Mouse (Mus musculus): ENCODE measurements around the gene C730034F03Rik. TPM values are rescaled to one million over a fixed set of nuclear protein-coding genes. Genes with fewer than 3 reads are reported as not detected.

C730034F03Rik gene
- polyA plus RNA-seq, 1 experiment = 2.2 TPM

- H3K27ac ChIP-seq (ENCODE audit: control insufficient read depth, insufficient read depth, low read length) = no peak overlapping the region
- DNase-seq = no peak
- H3K4me1 ChIP-seq (replicated peaks; ENCODE audit: control insufficient read depth, insufficient read depth, low read length) = no peaks in the 10 kb centered on the region
- TF ChIP-seq CTCF (IDR thresholded peaks at IDR 0.05; ENCODE audit: borderline replicate concordance, control insufficient read depth, extremely low read depth, insufficient read depth, low read length, poor library complexity) = no peak
- TF ChIP-seq POLR2A (IDR thresholded peaks at IDR 0.05; ENCODE audit: control insufficient read depth, extremely low read depth, insufficient read depth, low read length, poor library complexity) = no peak
- 94% methylated on average over 9 of the region's 9 CpGs for WGBS
- H3K27me3 ChIP-seq (ENCODE audit: control insufficient read depth, insufficient read depth, low read length) = no peaks in the 10 kb centered on the region
- H3K36me3 ChIP-seq (ENCODE audit: control insufficient read depth, insufficient read depth, low read length) = peaks cover 11% of the 10 kb centered on the region
- H3K4me3 ChIP-seq (ENCODE audit: control insufficient read depth, insufficient read depth, low read length) = no peak overlapping the region
Observed at GRCm38 (mm10) chr15:89421938-89422337, 7.5 kb upstream of the C730034F03Rik start.

- no peak for DNase-seq
- 96% methylated on average over 8 of the region's 8 CpGs for WGBS
- peaks cover 8% of the 10 kb centered on the region for H3K4me1 ChIP-seq (replicated peaks; ENCODE audit: control insufficient read depth, insufficient read depth, low read length)
- peaks cover 11% of the 10 kb centered on the region for H3K36me3 ChIP-seq (ENCODE audit: control insufficient read depth, insufficient read depth, low read length)
- no peaks in the 10 kb centered on the region for H3K27me3 ChIP-seq (ENCODE audit: control insufficient read depth, insufficient read depth, low read length)
- TF ChIP-seq POLR2A (IDR thresholded peaks at IDR 0.05; ENCODE audit: control insufficient read depth, extremely low read depth, insufficient read depth, low read length, poor library complexity) = no peak
- TF ChIP-seq CTCF (IDR thresholded peaks at IDR 0.05; ENCODE audit: borderline replicate concordance, control insufficient read depth, extremely low read depth, insufficient read depth, low read length, poor library complexity) = no peak
- H3K4me3 ChIP-seq (ENCODE audit: control insufficient read depth, insufficient read depth, low read length) = no peak overlapping the region
- no peak overlapping the region for H3K27ac ChIP-seq (ENCODE audit: control insufficient read depth, insufficient read depth, low read length)
Observed at GRCm38 (mm10) chr15:89424621-89425020, 4.8 kb upstream of the C730034F03Rik start.

GRCm38 (mm10) chr15:89425711-89426121 lies 3.7 kb upstream of the C730034F03Rik start, which contains the start of gene Cpt1b:
Cpt1b (minus strand) TSS chr15:89425863.
- Histone ChIP-seq H3K27ac (ENCODE audit: control insufficient read depth, insufficient read depth, low read length) (no peak within 1 kb of the TSS), H3K27me3 (ENCODE audit: control insufficient read depth, insufficient read depth, low read length) (no peaks in the 10 kb centered on the region), H3K36me3 (ENCODE audit: control insufficient read depth, insufficient read depth, low read length) (peaks cover 7% of the 10 kb centered on the region; the same call in 1 of the 2 replicates), H3K4me1 (replicated peaks; ENCODE audit: control insufficient read depth, insufficient read depth, low read length) (peaks cover 12% of the 10 kb centered on the region), H3K4me3 (ENCODE audit: control insufficient read depth, insufficient read depth, low read length) (no peak within 1 kb of the TSS)
- no peak for DNase-seq
- WGBS = 87% methylated on average over 6 of the region's 6 CpGs
- TF ChIP-seq CTCF (IDR thresholded peaks at IDR 0.05; ENCODE audit: borderline replicate concordance, control insufficient read depth, extremely low read depth, insufficient read depth, low read length, poor library complexity) (no peak), POLR2A (IDR thresholded peaks at IDR 0.05; ENCODE audit: control insufficient read depth, extremely low read depth, insufficient read depth, low read length, poor library complexity) (no peak)

GRCm38 (mm10) chr15:89426716-89427115 lies 2.7 kb upstream of the C730034F03Rik start:
- no peak for DNase-seq
- H3K27ac ChIP-seq (ENCODE audit: control insufficient read depth, insufficient read depth, low read length) = no peak overlapping the region
- no peaks in the 10 kb centered on the region for H3K27me3 ChIP-seq (ENCODE audit: control insufficient read depth, insufficient read depth, low read length)
- 97% methylated on average over 10 of the region's 10 CpGs for WGBS
- TF ChIP-seq POLR2A (IDR thresholded peaks at IDR 0.05; ENCODE audit: control insufficient read depth, extremely low read depth, insufficient read depth, low read length, poor library complexity) = no peak
- TF ChIP-seq CTCF (IDR thresholded peaks at IDR 0.05; ENCODE audit: borderline replicate concordance, control insufficient read depth, extremely low read depth, insufficient read depth, low read length, poor library complexity) = no peak
- H3K4me3 ChIP-seq (ENCODE audit: control insufficient read depth, insufficient read depth, low read length) = no peak overlapping the region
- peaks cover 7% of the 10 kb centered on the region; the same call in 1 of the 2 replicates for H3K36me3 ChIP-seq (ENCODE audit: control insufficient read depth, insufficient read depth, low read length)
- H3K4me1 ChIP-seq (replicated peaks; ENCODE audit: control insufficient read depth, insufficient read depth, low read length) = peaks cover 16% of the 10 kb centered on the region

GRCm38 (mm10) chr15:89428136-89428790 lies 1.1 kb upstream of the C730034F03Rik start:
- TF ChIP-seq CTCF (IDR thresholded peaks at IDR 0.05; ENCODE audit: borderline replicate concordance, control insufficient read depth, extremely low read depth, insufficient read depth, low read length, poor library complexity) (no peak), POLR2A (IDR thresholded peaks at IDR 0.05; ENCODE audit: control insufficient read depth, extremely low read depth, insufficient read depth, low read length, poor library complexity) (no peak)
- H3K4me1 ChIP-seq (replicated peaks; ENCODE audit: control insufficient read depth, insufficient read depth, low read length) = peaks cover 16% of the 10 kb centered on the region
- H3K4me3 ChIP-seq (ENCODE audit: control insufficient read depth, insufficient read depth, low read length) = no peak overlapping the region
- WGBS = 96% methylated on average over 19 of the region's 19 CpGs
- H3K27me3 ChIP-seq (ENCODE audit: control insufficient read depth, insufficient read depth, low read length) = no peaks in the 10 kb centered on the region
- H3K27ac ChIP-seq (ENCODE audit: control insufficient read depth, insufficient read depth, low read length) = no peak overlapping the region
- peaks cover 7% of the 10 kb centered on the region; the same call in 1 of the 2 replicates for H3K36me3 ChIP-seq (ENCODE audit: control insufficient read depth, insufficient read depth, low read length)
- no peak for DNase-seq

GRCm38 (mm10) chr15:89428821-89429351 lies 503 bp upstream of the C730034F03Rik start:
- H3K4me3 ChIP-seq (ENCODE audit: control insufficient read depth, insufficient read depth, low read length) = peak overlapping the region; percentile 82
- H3K27ac ChIP-seq (ENCODE audit: control insufficient read depth, insufficient read depth, low read length) = peak overlapping the region; percentile 32; the same call in 1 of the 2 replicates
- WGBS = 13% methylated on average over 22 of the region's 22 CpGs
- TF ChIP-seq POLR2A (IDR thresholded peaks at IDR 0.05; ENCODE audit: control insufficient read depth, extremely low read depth, insufficient read depth, low read length, poor library complexity) = no peak
- no peak for TF ChIP-seq CTCF (IDR thresholded peaks at IDR 0.05; ENCODE audit: borderline replicate concordance, control insufficient read depth, extremely low read depth, insufficient read depth, low read length, poor library complexity)
- peaks cover 16% of the 10 kb centered on the region for H3K4me1 ChIP-seq (replicated peaks; ENCODE audit: control insufficient read depth, insufficient read depth, low read length)
- no peaks in the 10 kb centered on the region for H3K27me3 ChIP-seq (ENCODE audit: control insufficient read depth, insufficient read depth, low read length)
- DNase-seq = no peak
- H3K36me3 ChIP-seq (ENCODE audit: control insufficient read depth, insufficient read depth, low read length) = peaks cover 7% of the 10 kb centered on the region; the same call in 1 of the 2 replicates
